Mouse (Mus musculus): ENCODE data around the gene Tppp3.

DNA sequence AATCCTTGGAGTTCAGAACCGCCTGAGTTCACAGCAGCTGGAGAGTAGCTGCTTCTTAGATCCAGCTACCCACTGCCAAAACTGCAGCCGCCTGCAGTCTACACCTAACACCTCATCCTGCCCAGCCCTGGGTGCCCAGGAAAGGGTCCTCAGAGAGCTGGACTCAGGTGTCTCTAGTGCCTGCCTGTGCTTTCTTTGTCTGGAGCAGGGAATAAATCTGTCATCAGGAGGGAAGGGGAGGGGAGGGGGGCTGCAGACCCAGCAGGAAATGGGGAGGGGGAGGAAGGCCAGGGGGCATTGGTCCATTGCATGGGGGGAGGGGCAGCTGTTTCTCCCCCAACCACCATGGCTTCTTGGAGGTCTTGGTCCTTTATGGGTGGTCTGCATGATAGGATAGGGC is 48.3 kb upstream of the Tppp3 start:
- TF ChIP-seq CTCF (conservative IDR thresholded peaks at IDR 0.05; ENCODE audit: low read length) (no peak), NANOG (IDR thresholded peaks at IDR 0.05; ENCODE audit: borderline replicate concordance, low read length) (no peak)

Data from E14TG2a.4 (cell line).